Mouse (Mus musculus) adrenal gland, postnatal 25 days (tissue): ENCODE data around the gene March9. TPM values are rescaled to one million over a fixed set of nuclear protein-coding genes. Genes with fewer than 3 reads are reported as not detected.
"Not testable (repeated sequence)": the region's sequence is repeated elsewhere in the genome, so short reads cannot be mapped to it uniquely, and the experiment has no call there.

Source experiments
- DNase-seq: peaks from one replicate; pipeline ENCODE4 v3.0.0; 2021; ENCODE audit warnings: mixed read lengths
- total RNA-seq: library from RNA; stranded (reverse); gene quantifications from 2 replicates; pipeline ENCODE4 v1.2.3, GENCODE M21; 2021

The March9 gene
- total RNA-seq, 1 experiment from 2014 or later: 10.9 TPM

- DNase-seq: no peak
Measured at GRCm38 (mm10) chr10:127062503-127062902, 2.5 kb upstream of the March9 start.

GRCm38 (mm10) chr10:127062101-127062500 lies 2.1 kb upstream of the March9 start:
- not testable (repeated sequence) for DNase-seq

- no peak for DNase-seq
Measured at GRCm38 (mm10) chr10:127061513-127061912, 1.5 kb upstream of the March9 start.

GRCm38 (mm10) chr10:127061085-127061484 lies 1.1 kb upstream of the March9 start:
- no peak for DNase-seq

- peak; percentile 26 for DNase-seq
Measured at GRCm38 (mm10) chr10:127059174-127059967, 613 bp downstream of the March9 start.

- no peak for DNase-seq
Measured at GRCm38 (mm10) chr10:127058708-127059107, 1.3 kb downstream of the March9 start.

GRCm38 (mm10) chr10:127058161-127058560 lies 1.8 kb downstream of the March9 start:
- peak; percentile 80 for DNase-seq

- DNase-seq: no peak
Measured at GRCm38 (mm10) chr10:127056490-127056889, 3.5 kb downstream of the March9 start.

GRCm38 (mm10) chr10:127055406-127055805 lies 4.6 kb downstream of the March9 start:
- DNase-seq: no peak

- no peak for DNase-seq
Measured at GRCm38 (mm10) chr10:127054646-127055045, 5.3 kb downstream of the March9 start.

- DNase-seq: no peak
Measured at GRCm38 (mm10) chr10:127050119-127050474, 9.9 kb downstream of the March9 start.

- peak; percentile 20 for DNase-seq
Measured at GRCm38 (mm10) chr10:127049395-127050118, 10.4 kb downstream of the March9 start.

- DNase-seq: no peak
Measured at GRCm38 (mm10) chr10:127048608-127049394, 11.2 kb downstream of the March9 start.

- DNase-seq: no peak
Measured at GRCm38 (mm10) chr10:127047954-127048353, 12.0 kb downstream of the March9 start, which contains the start of gene Cyp27b1. Gene Cyp27b1, plus strand, starts transcription at chr10:127048250.

GRCm38 (mm10) chr10:127043187-127043586 lies 16.8 kb downstream of the March9 start:
- DNase-seq: no peak

GRCm38 (mm10) chr10:127042468-127043115 lies 17.4 kb downstream of the March9 start:
- DNase-seq: no peak

- DNase-seq: peak; percentile 89
Measured at GRCm38 (mm10) chr10:127041774-127042338, 18.1 kb downstream of the March9 start.

- peak; percentile 46 for DNase-seq
Measured at GRCm38 (mm10) chr10:127041274-127041766, 18.7 kb downstream of the March9 start, which contains the start of the genes Mettl1 and Eef1akmt3. Gene Mettl1, plus strand, starts transcription at chr10:127041414. Gene Eef1akmt3, minus strand, starts transcription at chr10:127041513.

- peak; percentile 32 for DNase-seq
Measured at GRCm38 (mm10) chr10:127040569-127041214, 19.3 kb downstream of the March9 start.

- DNase-seq: no peak
Measured at GRCm38 (mm10) chr10:127037641-127038040, 22.3 kb downstream of the March9 start.

GRCm38 (mm10) chr10:127036273-127036672 lies 23.7 kb downstream of the March9 start:
- DNase-seq: no peak
